Mouse (Mus musculus) intestine, postnatal 0 days (tissue): ENCODE data around the gene Zfp384. TPM values are rescaled to one million over a fixed set of nuclear protein-coding genes. Genes with fewer than 3 reads are reported as not detected.

Experiments
- ATAC-seq: fragments of 200-750 bp; cut with Nextera tagmentation; 2 replicates; pipeline ENCODE4 v1.8.0; 2017; ENCODE audit warnings: mild to moderate bottlenecking, moderate TSS enrichment, moderate library complexity
- H3K27ac ChIP-seq: fragments of 300-500 bp; sonication (generic); 2 replicates; pipeline ENCODE4 v1.5.1; 2014; ENCODE audit warnings: mild to moderate bottlenecking, low read depth, low read length, moderate library complexity
- H3K27me3 ChIP-seq: fragments of 300-500 bp; sonication (generic); replicated peaks from 2 replicates; pipeline ENCODE4 v1.6.1; 2014; ENCODE audit warnings: low read length, mixed read lengths; ENCODE audit not compliant: control insufficient read depth, insufficient read depth
- H3K36me3 ChIP-seq: fragments of 300-500 bp; sonication (generic); 2 replicates; pipeline ENCODE4 v1.6.1; 2014; ENCODE audit warnings: mild to moderate bottlenecking, moderate library complexity; ENCODE audit not compliant: control insufficient read depth, insufficient read depth
- H3K4me1 ChIP-seq: fragments of 300-500 bp; sonication (generic); replicated peaks from 2 replicates; pipeline ENCODE4 v1.6.1; 2014; ENCODE audit warnings: antibody characterized with exemption, low read length, mixed read lengths; ENCODE audit not compliant: control insufficient read depth, insufficient read depth
- H3K4me2 ChIP-seq: fragments of 300-500 bp; sonication (generic); replicated peaks from 2 replicates; pipeline ENCODE4 v1.6.1; 2014; ENCODE audit warnings: low read depth, mild to moderate bottlenecking, moderate library complexity
- H3K4me3 ChIP-seq: fragments of 300-500 bp; sonication (generic); 2 replicates; pipeline ENCODE4 v1.5.1; 2014; ENCODE audit warnings: low read depth, low read length
- H3K9ac ChIP-seq: fragments of 300-500 bp; sonication (generic); 2 replicates; pipeline ENCODE4 v1.6.1; 2014; ENCODE audit warnings: mild to moderate bottlenecking, low read depth, low read length
- H3K9me3 ChIP-seq: fragments of 300-500 bp; sonication (generic); 2 replicates; pipeline ENCODE4 v1.6.1; 2016; ENCODE audit warnings: mixed run types; ENCODE audit not compliant: control insufficient read depth
- CTCF ChIP-seq: sonication (generic); IDR thresholded peaks from 2 replicates; pipeline ENCODE4 v1.5.1; 2016; ENCODE audit warnings: low read depth, mild to moderate bottlenecking, control low read depth, antibody characterized with exemption, moderate library complexity
- WGBS: fragments of 180-500 bp; shearing (Covaris S2); extraction: QIAGEN DNeasy Blood & Tissue Kit; methylation state at CpG from one replicate; pipeline ENCODE4 v1.1.7; 2014; 5-methylcytosine and 5-hydroxymethylcytosine counted together
- polyA plus RNA-seq: library from polyadenylated mRNA; unstranded; fragments of >200 nt; fragmentation: Nextera tagmentation; extraction: Ambion mirVana; gene quantifications from 2 replicates; pipeline ENCODE4 v1.2.1, GENCODE M21; 2015

Gene Zfp384
- polyA plus RNA-seq, 1 experiment from 2014 or later: 8.2 TPM

DNA sequence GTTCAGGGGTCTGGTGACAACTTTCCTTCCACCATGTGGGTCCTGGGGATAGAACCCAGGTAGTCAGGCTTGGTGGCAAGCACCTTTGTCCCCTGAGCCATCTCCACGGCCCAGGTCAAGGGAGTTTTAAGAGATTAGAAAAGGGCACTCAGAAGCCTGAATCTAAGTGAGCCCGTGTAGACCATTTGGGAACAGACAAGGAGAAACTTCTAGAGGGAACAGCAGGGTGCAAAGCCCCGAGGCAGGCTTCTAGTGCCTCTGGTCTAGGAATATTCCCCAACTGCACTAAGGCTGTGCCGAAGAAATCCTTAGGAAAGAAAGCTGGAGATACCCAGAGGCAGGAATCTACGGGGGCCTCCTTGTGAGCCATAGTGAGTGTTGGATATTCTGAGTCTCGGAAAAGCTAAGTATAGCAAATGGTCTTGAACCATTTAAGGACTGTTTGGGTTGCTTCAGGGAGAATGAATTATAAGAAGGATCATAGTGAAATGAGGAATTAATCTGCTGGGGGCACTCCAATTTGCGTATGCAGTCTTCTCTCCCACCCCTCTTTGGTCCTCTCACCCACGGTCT is 13.0 kb upstream of the Zfp384 start:
- no peaks in the 10 kb centered on the region for H3K36me3 ChIP-seq
- ATAC-seq: no peak
- H3K9me3 ChIP-seq: no peaks in the 10 kb centered on the region
- TF ChIP-seq CTCF: no peak
- WGBS: 51% methylated on average over 8 of the region's 8 CpGs
- no peak overlapping the region for H3K4me3 ChIP-seq
- peaks cover 48% of the 10 kb centered on the region for H3K27me3 ChIP-seq
- H3K4me2 ChIP-seq: no peak overlapping the region
- H3K27ac ChIP-seq: no peak overlapping the region
- H3K4me1 ChIP-seq: 0 out of 2 replicates have a peak, but pooled peaks cover 4% of the 10 kb centered on the region
- no peak overlapping the region for H3K9ac ChIP-seq

DNA sequence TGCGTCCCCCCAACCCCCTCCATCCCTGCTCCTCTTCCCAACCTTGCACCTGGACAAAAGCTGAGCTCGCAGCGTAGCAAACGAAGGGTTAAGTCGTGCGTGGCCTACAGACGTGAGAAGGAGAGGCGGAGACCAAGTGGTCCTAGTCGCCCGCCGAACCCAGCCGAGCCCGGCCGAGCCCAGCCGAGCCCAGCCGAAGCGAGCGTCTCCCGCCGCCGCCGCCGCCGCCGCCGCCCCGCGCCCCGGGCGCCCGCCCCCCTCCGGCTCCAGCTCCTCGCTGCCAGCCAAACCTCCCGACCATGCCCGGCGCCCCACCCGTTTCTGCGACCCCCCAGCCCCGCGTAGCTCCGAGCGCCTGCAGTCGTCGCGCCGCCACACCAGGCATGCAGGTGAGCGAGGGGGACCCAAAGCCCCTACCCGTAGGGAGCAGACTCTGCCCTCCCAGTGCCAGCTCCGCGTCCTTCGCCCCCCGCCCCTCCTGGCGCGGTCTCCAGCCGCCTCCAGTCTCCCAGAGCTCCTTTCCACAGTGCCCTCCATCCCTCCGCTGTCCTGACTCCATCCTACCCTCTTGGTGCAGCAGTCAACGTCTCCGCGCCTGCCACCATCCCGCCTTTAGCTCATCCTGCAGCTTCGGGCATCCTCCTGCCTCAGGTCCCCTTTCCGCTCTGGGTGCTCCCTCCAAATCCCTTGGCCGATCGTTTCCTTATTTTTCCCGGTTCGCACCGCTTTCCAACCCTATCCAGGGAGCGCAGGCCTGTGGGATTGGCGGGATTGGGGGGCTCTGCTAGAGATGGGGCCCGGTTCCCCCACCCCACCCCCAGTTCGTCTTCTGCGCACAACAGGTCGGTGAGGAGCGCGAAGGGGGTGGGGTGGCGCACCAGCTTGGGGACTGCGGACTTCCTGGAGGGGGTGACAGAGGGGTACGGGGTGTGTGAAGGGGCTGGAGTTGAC is 12.1 kb upstream of the Zfp384 start, which contains the start of gene Pianp:
Gene Pianp (plus strand): TSS at position 144 of the 951 bp plus-strand sequence.
- ATAC-seq: peak; percentile 19; the same call in 1 of the 2 replicates
- 0 out of 2 replicates have a peak within 1 kb of the TSS, but pooled peaks have one; percentile 17 for H3K9ac ChIP-seq
- peaks cover 52% of the 10 kb centered on the region for H3K27me3 ChIP-seq
- under 1% methylated on average over 58 of the region's 78 CpGs for WGBS
- peak within 1 kb of the TSS; percentile 56 for H3K4me3 ChIP-seq
- H3K27ac ChIP-seq: no peak within 1 kb of the TSS
- H3K4me2 ChIP-seq: peak within 1 kb of the TSS; percentile 94
- 0 out of 2 replicates have a peak, but pooled peaks cover 4% of the 10 kb centered on the region for H3K4me1 ChIP-seq
- TF ChIP-seq CTCF: no peak
- no peaks in the 10 kb centered on the region for H3K36me3 ChIP-seq
- no peaks in the 10 kb centered on the region for H3K9me3 ChIP-seq

DNA sequence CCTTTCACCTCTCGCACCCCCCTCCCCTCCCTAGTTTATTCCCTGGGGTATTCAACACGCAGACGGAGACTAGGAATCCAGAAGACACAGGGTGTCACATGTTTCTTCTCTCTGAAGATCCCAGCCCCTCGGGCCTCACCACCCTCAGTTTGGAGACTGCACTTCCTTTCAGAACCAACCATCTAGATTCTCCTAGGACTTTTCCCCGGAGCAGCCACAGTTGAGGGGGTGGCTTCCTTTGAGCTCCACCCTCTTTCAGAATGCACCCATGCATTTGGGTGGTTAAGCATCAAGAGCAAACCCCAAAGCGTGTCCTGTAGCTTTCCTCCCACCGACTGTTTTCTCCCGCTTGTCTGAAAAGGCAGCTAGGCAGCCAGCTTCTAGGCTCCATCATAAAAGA is 10.9 kb upstream of the Zfp384 start:
- ATAC-seq: no peak

GRCm38 (mm10) chr6:124999091-124999490 is 9.9 kb upstream of the Zfp384 start:
- H3K27ac ChIP-seq: no peak overlapping the region
- no peak for TF ChIP-seq CTCF
- H3K9me3 ChIP-seq: no peaks in the 10 kb centered on the region
- no peak overlapping the region for H3K4me2 ChIP-seq
- H3K9ac ChIP-seq: no peak overlapping the region
- H3K36me3 ChIP-seq: no peaks in the 10 kb centered on the region
- peaks cover 59% of the 10 kb centered on the region for H3K27me3 ChIP-seq
- no peak for ATAC-seq
- WGBS: 35% methylated on average over 14 of the region's 14 CpGs
- H3K4me1 ChIP-seq: 0 out of 2 replicates have a peak, but pooled peaks cover 4% of the 10 kb centered on the region
- H3K4me3 ChIP-seq: no peak overlapping the region

More for the DNA sequence above, 10.9 kb upstream of the Zfp384 start:
- no peak for TF ChIP-seq CTCF
- no peaks in the 10 kb centered on the region for H3K9me3 ChIP-seq
- no peak overlapping the region for H3K9ac ChIP-seq
- H3K36me3 ChIP-seq: no peaks in the 10 kb centered on the region
- H3K4me3 ChIP-seq: no peak overlapping the region
- peaks cover 59% of the 10 kb centered on the region for H3K27me3 ChIP-seq
- no peak overlapping the region for H3K4me2 ChIP-seq
- WGBS: 12% methylated on average over 8 of the region's 8 CpGs
- H3K4me1 ChIP-seq: 0 out of 2 replicates have a peak, but pooled peaks cover 4% of the 10 kb centered on the region
- no peak overlapping the region for H3K27ac ChIP-seq

- Histone ChIP-seq H3K4me1 (0 out of 2 replicates have a peak, but pooled peaks cover 4% of the 10 kb centered on the region), H3K36me3 (no peaks in the 10 kb centered on the region), H3K9ac (no peak overlapping the region), H3K4me3 (no peak overlapping the region), H3K27me3 (peaks cover 59% of the 10 kb centered on the region), H3K9me3 (no peaks in the 10 kb centered on the region), H3K27ac (no peak overlapping the region), H3K4me2 (no peak overlapping the region)
- TF ChIP-seq CTCF: no peak
- no peak for ATAC-seq
- WGBS: 25% methylated on average over 10 of the region's 10 CpGs
These were observed 9.4 kb upstream of the Zfp384 start for GRCm38 (mm10) chr6:124999546-124999945.

- no peak for TF ChIP-seq CTCF
- Histone ChIP-seq H3K9me3 (no peaks in the 10 kb centered on the region), H3K27me3 (peaks cover 32% of the 10 kb centered on the region), H3K27ac (no peak overlapping the region), H3K4me2 (no peak overlapping the region), H3K9ac (no peak overlapping the region), H3K36me3 (no peaks in the 10 kb centered on the region), H3K4me3 (no peak overlapping the region), H3K4me1 (peaks cover 5% of the 10 kb centered on the region; the same call in 1 of the 2 replicates)
- ATAC-seq: 0 out of 2 replicates have a peak, but pooled peaks have one; percentile 13
- WGBS: 11% methylated on average over 3 of the region's 3 CpGs
These were observed 5.2 kb upstream of the Zfp384 start for GRCm38 (mm10) chr6:125003706-125004105.
